Mouse (Mus musculus): Measurements from ENCODE around the gene Naa11. TPM values are rescaled to one million over a fixed set of nuclear protein-coding genes. Genes with fewer than 3 reads are reported as not detected.

Gene Naa11
- 0.05 TPM in 1 of 2 replicates, not detected in the other for polyA plus RNA-seq (2016; fragmentation: Nextera tagmentation; extraction: Ambion mirVana)

DNA sequence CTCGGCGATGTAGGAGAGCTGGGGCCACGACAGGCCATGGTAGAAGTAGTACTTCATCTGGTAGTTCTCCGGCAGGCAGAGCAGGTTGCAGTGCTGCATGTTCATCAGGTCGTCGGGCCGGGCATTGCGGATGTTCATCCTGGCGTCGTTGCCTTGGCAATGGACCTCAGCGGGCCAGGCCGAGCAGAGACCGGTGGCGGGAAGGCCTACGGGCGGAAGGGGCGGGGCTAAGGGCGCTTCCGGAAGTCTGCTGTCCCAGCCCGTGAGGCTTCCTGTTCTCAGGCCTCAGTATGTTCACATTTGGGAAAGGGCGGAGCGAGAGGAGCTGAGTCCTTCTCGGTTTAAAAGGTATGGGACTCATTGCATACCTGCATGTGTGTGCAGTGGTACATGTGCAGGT lies at the start of gene Naa11:
Naa11 (minus strand) TSS at position 220 of the 400 bp plus-strand sequence.
- H3K9me3 ChIP-seq, result no peaks in the 10 kb centered on the region
- 94% methylated on average over 23 of the region's 23 CpGs for whole genome bisulfite sequencing
- no peak within 1 kb of the TSS for H3K4me3 ChIP-seq (replicated peaks)
- H3K4me2 ChIP-seq, result no peak within 1 kb of the TSS
- H3K9ac ChIP-seq, result no peak within 1 kb of the TSS
- no peaks in the 10 kb centered on the region for H3K4me1 ChIP-seq
- H3K27me3 ChIP-seq, result no peaks in the 10 kb centered on the region
- ATAC-seq (ENCODE audit: low FRiP score), result no peak
- H3K36me3 ChIP-seq (replicated peaks), result no peaks in the 10 kb centered on the region
- H3K27ac ChIP-seq, result no peak within 1 kb of the TSS

DNA sequence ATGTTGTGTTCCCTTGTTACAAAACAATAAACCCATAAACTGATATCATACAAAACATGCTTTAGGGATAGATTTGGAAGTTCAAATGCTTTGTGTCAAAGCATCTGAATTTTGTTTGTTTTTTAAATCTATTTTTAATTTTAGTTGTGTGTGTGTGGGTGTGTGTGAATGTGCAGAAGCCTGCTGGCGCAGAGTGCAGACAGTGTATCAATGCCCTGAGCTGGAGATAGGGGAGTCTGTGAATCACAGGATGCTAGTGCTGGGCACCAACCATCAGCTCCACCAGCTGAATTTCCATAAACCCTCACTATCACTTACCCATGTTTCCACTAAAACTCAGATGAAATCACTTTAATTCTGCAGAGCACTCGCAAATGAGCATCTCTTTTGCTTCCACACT lies 40.3 kb upstream of the Naa11 start:
- Histone ChIP-seq H3K9ac (no peak overlapping the region), H3K4me3 (replicated peaks) (no peak overlapping the region), H3K4me1 (no peaks in the 10 kb centered on the region), H3K27me3 (no peaks in the 10 kb centered on the region), H3K36me3 (replicated peaks) (no peaks in the 10 kb centered on the region), H3K9me3 (no peaks in the 10 kb centered on the region), H3K4me2 (no peak overlapping the region), H3K27ac (no peak overlapping the region)
- 98% methylated on average over 2 of the region's 2 CpGs for WGBS
- ATAC-seq (ENCODE audit: low FRiP score), result no peak

DNA sequence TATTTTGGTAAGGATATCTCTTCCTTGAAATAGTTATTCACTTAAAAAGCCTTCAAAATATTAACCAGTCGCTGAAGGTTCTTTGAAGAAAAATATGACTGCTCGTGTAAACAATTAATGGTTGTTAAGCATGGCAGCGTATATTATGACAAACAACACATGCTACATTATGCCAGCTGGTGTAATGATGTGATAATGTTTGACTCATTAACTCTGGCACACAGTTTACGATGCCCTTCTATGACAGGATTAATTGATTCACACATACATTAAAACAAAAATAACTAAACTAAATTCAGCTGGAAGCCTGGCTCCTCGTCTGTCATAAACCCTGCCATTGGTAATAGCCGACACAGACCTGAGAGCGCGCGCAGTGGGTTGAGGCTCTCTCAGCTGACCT lies 37.8 kb upstream of the Naa11 start:
- no peak overlapping the region for H3K4me3 ChIP-seq (replicated peaks)
- H3K9ac ChIP-seq, result no peak overlapping the region
- no peaks in the 10 kb centered on the region for H3K36me3 ChIP-seq (replicated peaks)
- H3K9me3 ChIP-seq, result no peaks in the 10 kb centered on the region
- H3K27me3 ChIP-seq, result no peaks in the 10 kb centered on the region
- H3K4me1 ChIP-seq, result no peaks in the 10 kb centered on the region
- no peak overlapping the region for H3K4me2 ChIP-seq
- WGBS, result 80% methylated on average over 9 of the region's 9 CpGs
- no peak overlapping the region for H3K27ac ChIP-seq
- no peak for ATAC-seq (ENCODE audit: low FRiP score)

DNA sequence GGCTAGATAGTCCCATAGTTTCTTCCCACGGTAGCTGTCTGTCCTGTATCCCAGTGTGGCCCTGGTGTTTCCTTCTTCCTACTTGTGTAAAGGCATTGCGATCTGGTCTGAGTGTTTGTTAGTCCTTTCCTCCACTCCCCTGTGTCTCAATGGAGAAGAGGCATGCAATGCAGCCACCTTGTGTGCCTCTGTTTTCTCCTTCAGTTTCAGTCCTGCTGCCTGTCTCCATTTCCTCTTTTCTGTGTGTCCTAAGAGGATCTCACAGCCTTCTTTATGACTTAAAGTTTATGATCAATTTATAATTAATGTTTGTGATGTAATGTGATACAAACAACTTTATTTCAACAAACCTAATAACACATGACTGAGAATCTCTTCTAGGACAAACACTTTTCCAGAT lies 29.5 kb upstream of the Naa11 start:
- Histone ChIP-seq H3K9ac (no peak overlapping the region), H3K4me2 (no peak overlapping the region), H3K9me3 (no peaks in the 10 kb centered on the region), H3K27ac (no peak overlapping the region), H3K36me3 (replicated peaks) (no peaks in the 10 kb centered on the region), H3K27me3 (no peaks in the 10 kb centered on the region), H3K4me3 (replicated peaks) (no peak overlapping the region), H3K4me1 (no peaks in the 10 kb centered on the region)
- 92% methylated on average over 2 of the region's 2 CpGs for WGBS
- no peak for ATAC-seq (ENCODE audit: low FRiP score)

DNA sequence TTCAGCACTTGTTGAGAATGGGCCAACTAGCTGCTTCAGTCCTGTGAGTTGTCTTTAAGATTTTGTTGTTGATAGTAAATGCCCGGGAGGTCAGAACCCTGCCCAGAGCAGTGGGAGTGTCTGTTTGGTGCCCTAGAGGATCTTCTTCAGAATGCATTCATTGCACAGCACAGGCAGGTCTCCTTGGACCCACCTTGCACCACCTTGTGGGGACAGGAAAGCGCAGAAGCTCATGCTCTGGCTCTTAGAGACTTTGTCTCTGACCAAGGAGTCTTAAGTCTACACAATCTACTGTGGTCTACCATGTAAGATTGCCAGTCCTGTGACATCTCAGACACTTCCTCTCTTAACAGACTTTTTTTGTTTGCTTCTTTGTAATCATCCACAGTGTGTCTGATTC lies 25.0 kb upstream of the Naa11 start:
- H3K4me3 ChIP-seq (replicated peaks), result no peak overlapping the region
- no peak overlapping the region for H3K27ac ChIP-seq
- H3K4me2 ChIP-seq, result no peak overlapping the region
- H3K9ac ChIP-seq, result no peak overlapping the region
- no peaks in the 10 kb centered on the region for H3K4me1 ChIP-seq
- 91% methylated on average over 2 of the region's 2 CpGs for WGBS
- no peak for ATAC-seq (ENCODE audit: low FRiP score)
- H3K9me3 ChIP-seq, result no peaks in the 10 kb centered on the region
- H3K27me3 ChIP-seq, result no peaks in the 10 kb centered on the region
- H3K36me3 ChIP-seq (replicated peaks), result no peaks in the 10 kb centered on the region

DNA sequence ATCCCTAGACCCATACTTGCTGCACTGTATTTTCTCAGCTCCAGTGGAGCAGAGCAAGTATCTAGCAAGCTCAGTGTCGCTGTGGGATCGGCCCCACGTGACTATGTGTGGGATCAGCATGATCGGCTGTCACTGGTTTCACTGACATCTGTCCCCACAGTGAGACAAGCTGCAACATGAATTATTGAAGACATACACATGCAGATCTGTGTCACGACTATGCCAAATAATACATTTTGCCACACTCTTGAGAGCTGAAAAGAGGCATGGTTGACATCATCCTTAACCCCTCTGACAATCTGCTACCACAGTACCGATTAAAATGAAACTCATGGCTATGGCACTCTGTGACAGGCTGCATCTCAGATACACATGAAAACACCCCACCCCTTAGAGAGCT lies 23.7 kb upstream of the Naa11 start:
- Histone ChIP-seq H3K9ac (no peak overlapping the region), H3K4me1 (no peaks in the 10 kb centered on the region), H3K4me3 (replicated peaks) (no peak overlapping the region), H3K36me3 (replicated peaks) (no peaks in the 10 kb centered on the region), H3K27ac (no peak overlapping the region), H3K9me3 (no peaks in the 10 kb centered on the region), H3K27me3 (no peaks in the 10 kb centered on the region), H3K4me2 (no peak overlapping the region)
- WGBS, result 71% methylated on average over 6 of the region's 6 CpGs
- ATAC-seq (ENCODE audit: low FRiP score), result peak; percentile 78

DNA sequence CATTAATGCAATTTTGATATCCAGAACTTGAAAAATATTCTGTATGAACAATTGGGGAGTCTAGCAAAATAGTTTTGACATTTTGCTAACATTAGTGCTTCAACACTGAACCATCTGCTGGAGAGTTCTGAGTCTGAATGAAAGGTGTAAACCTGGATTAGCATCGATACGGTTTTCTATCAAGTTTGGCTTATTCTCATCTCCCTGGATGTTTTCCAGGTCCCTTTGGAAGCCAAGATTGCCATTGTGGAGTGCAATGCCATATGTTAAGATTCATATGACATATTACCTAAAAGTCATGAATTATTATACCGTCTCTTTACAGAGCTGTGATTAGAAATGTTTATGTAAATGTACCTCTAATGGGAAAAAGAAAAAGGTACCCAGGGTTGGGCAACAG lies 21.5 kb upstream of the Naa11 start:
- H3K27me3 ChIP-seq, result no peaks in the 10 kb centered on the region
- 85% methylated on average over 3 of the region's 3 CpGs for WGBS
- no peak overlapping the region for H3K4me3 ChIP-seq (replicated peaks)
- no peak overlapping the region for H3K9ac ChIP-seq
- H3K4me2 ChIP-seq, result no peak overlapping the region
- H3K27ac ChIP-seq, result no peak overlapping the region
- peaks cover 6% of the 10 kb centered on the region for H3K4me1 ChIP-seq
- no peaks in the 10 kb centered on the region for H3K9me3 ChIP-seq
- ATAC-seq (ENCODE audit: low FRiP score), result no peak
- H3K36me3 ChIP-seq (replicated peaks), result no peaks in the 10 kb centered on the region

DNA sequence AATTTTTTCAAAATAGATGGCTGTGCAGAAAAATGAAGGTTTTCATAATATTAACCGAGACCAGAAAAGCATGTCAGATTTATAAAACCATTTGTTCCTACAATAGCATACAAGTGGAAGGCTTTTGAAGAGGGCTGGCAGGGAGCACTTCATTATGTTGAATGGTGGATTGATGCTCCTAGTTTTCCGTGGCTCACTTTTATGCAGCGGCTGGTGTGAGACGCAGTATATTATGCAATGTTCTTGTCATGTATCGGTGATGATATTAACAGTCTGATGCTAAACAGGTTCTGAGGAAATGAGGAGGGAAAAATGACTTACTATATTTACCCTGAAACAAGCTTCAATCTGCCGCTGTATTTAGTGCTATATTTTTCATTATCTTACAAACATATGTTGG lies 18.0 kb upstream of the Naa11 start:
- 71% methylated on average over 6 of the region's 6 CpGs for WGBS
- H3K4me3 ChIP-seq (replicated peaks), result no peak overlapping the region
- ATAC-seq (ENCODE audit: low FRiP score), result no peak
- 0 out of 2 replicates have a peak overlapping the region, but pooled peaks have one; percentile 50 for H3K27ac ChIP-seq
- H3K9me3 ChIP-seq, result no peaks in the 10 kb centered on the region
- H3K27me3 ChIP-seq, result no peaks in the 10 kb centered on the region
- H3K9ac ChIP-seq, result no peak overlapping the region
- peaks cover 6% of the 10 kb centered on the region for H3K4me1 ChIP-seq
- no peak overlapping the region for H3K4me2 ChIP-seq
- H3K36me3 ChIP-seq (replicated peaks), result no peaks in the 10 kb centered on the region

DNA sequence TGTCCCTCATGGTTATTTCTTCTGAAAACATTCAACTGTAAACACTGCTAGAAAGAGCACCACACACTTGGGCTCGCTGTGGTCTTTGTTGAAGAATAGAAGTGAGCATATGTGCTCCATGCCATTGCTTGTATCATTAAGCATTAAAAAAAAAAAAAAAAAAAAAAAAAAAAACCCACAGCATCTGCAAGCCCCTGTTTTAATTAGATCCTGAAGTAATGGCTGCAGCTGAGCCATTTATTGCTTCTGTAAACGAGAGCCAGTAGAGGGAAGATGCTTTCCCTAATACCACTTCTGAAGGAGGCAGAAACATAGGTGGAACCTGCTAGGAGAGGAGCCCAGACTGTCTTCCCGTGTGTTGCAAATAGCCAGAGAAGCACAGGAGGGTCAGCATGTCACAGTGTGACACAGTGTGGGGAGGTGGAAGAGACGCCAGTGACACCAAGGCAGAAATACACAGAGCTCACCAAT lies 17.1 kb upstream of the Naa11 start:
- Histone ChIP-seq H3K27me3 (no peaks in the 10 kb centered on the region), H3K4me3 (replicated peaks) (no peak overlapping the region), H3K4me1 (peaks cover 6% of the 10 kb centered on the region), H3K27ac (peak overlapping the region; percentile 59; the same call in 1 of the 2 replicates), H3K9ac (no peak overlapping the region), H3K36me3 (replicated peaks) (no peaks in the 10 kb centered on the region), H3K9me3 (no peaks in the 10 kb centered on the region), H3K4me2 (no peak overlapping the region)
- 47% methylated on average over 4 of the region's 4 CpGs for WGBS
- ATAC-seq (ENCODE audit: low FRiP score), result peak; percentile 65; the same call in 1 of the 2 replicates

DNA sequence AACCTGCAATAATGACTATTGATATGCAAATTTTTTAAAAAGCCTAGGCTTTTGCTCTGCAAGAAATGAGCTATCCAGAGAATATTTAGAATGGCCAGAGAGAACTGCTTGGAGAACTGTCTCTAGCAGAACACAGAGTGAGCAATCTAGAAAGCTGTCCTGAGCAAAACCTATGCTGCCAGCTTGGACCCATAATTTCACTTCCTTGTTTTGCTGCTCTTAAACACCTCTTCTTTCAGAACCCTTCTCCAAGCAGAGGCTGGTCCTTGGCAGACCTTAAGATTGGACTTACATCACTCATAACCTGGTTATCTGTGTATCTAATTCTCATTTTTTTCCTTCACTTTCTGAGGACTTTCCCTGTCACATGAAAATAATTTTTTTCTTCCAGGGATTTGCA lies 8.9 kb upstream of the Naa11 start:
- no peak overlapping the region for H3K4me2 ChIP-seq
- H3K27ac ChIP-seq, result no peak overlapping the region
- ATAC-seq (ENCODE audit: low FRiP score), result no peak
- no peaks in the 10 kb centered on the region for H3K4me1 ChIP-seq
- H3K9me3 ChIP-seq, result no peaks in the 10 kb centered on the region
- no peak overlapping the region for H3K9ac ChIP-seq
- no peaks in the 10 kb centered on the region for H3K27me3 ChIP-seq
- no peaks in the 10 kb centered on the region for H3K36me3 ChIP-seq (replicated peaks)
- H3K4me3 ChIP-seq (replicated peaks), result no peak overlapping the region

DNA sequence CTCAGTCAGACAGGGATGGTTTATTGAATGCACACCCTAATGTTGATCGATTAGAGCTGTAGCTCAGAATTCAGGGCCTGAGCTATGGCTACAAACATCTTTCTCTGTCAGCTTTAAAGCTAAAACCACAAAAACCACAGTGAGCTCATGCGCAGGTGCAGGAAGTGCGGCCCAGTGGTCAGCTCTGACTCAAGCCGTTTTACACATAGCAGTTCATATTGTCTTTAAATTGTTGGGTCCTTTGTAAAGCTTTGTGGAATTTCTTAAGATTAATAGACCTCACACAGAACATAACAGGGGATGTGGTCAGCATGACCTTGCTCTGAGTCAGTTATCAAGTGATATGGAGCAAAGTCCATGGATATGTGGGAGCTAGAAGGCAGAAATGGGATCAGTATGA lies 5.4 kb upstream of the Naa11 start:
- ATAC-seq (ENCODE audit: low FRiP score), result no peak
- Histone ChIP-seq H3K4me3 (replicated peaks) (no peak overlapping the region), H3K4me2 (no peak overlapping the region), H3K27me3 (no peaks in the 10 kb centered on the region), H3K9ac (no peak overlapping the region), H3K4me1 (no peaks in the 10 kb centered on the region), H3K27ac (no peak overlapping the region), H3K36me3 (replicated peaks) (no peaks in the 10 kb centered on the region), H3K9me3 (no peaks in the 10 kb centered on the region)
- 92% methylated on average over 4 of the region's 4 CpGs for WGBS

DNA sequence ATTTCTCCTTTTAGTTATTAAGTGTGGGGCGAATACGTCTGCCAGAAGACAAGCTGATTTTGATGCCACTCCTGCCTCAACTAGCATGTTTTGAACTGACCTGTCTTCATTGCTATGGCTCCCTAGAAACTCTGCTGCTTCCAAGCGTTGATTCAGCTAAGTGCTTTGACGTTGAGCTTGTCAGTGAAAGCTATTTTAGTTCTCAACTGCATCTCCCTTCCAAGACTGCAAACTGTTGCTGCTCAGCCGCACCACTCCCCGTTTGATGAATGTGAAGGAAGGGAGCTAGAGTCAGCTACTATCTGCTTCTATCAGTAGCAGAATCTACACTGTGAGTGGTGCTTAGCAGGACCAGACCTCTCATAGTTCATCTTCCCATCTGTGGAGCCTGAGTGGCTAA lies 4.6 kb downstream of the Naa11 start:
- no peak overlapping the region for H3K4me3 ChIP-seq (replicated peaks)
- H3K4me2 ChIP-seq, result no peak overlapping the region
- H3K9ac ChIP-seq, result no peak overlapping the region
- no peak overlapping the region for H3K27ac ChIP-seq
- H3K4me1 ChIP-seq, result peaks cover 5% of the 10 kb centered on the region; the same call in 1 of the 2 replicates
- no peaks in the 10 kb centered on the region for H3K27me3 ChIP-seq
- no peaks in the 10 kb centered on the region for H3K9me3 ChIP-seq
- no peak for ATAC-seq (ENCODE audit: low FRiP score)
- WGBS, result 89% methylated on average over 6 of the region's 6 CpGs
- no peaks in the 10 kb centered on the region for H3K36me3 ChIP-seq (replicated peaks)

DNA sequence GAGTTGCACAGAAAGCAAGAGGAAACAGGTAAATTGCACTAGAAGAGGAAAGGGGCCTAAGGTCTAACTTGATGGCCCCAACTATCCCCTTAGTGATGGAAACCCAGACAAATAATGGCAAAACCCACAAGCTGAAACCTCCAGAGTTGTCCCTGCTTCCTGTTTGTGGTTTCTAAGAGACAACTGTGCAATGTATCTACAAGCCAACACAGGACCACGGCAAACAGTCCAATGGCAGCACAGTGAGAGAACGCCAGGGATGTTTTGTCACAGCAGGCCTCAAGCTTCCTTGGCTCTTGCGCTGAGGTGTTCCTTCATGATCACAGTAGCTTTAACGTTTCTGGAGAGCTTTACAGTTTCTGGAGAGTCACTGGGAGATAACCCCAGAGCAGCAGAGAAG lies 7.8 kb downstream of the Naa11 start:
- H3K9me3 ChIP-seq, result no peaks in the 10 kb centered on the region
- WGBS, result 87% methylated on average over 4 of the region's 4 CpGs
- H3K27ac ChIP-seq, result no peak overlapping the region
- peaks cover 6% of the 10 kb centered on the region; the same call in 1 of the 2 replicates for H3K4me1 ChIP-seq
- no peaks in the 10 kb centered on the region for H3K36me3 ChIP-seq (replicated peaks)
- ATAC-seq (ENCODE audit: low FRiP score), result no peak
- H3K4me3 ChIP-seq (replicated peaks), result no peak overlapping the region
- H3K27me3 ChIP-seq, result no peaks in the 10 kb centered on the region
- H3K4me2 ChIP-seq, result no peak overlapping the region
- H3K9ac ChIP-seq, result no peak overlapping the region
